ENCODE assay signal across 18 mouse cellular contexts in the genomic region with DNA sequence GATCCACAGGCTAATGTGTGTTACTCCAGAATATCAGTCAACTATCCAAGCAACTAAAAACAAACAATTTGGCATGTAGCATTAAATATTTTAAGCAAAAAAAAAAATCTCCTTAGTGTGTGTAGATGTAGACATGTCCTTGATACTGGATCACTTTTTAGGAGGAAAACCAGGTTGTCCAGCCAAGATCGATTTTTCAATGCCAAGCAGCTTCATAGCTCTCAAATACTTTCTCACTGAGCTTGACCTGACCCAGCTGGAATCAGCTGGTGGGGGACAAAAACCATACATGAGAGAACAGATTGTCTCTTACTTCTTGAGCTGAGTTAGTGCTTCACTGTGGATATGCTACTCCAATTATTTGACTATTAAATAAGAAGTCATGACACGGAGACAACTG.
DNase-seq lines count a peak whose midpoint lies in the region; ATAC-seq and TF ChIP-seq lines count a peak whose summit lies in the region.
"Had no signal": no experiment of that assay in that cellular context is flagged by ENCODE, and none has a peak within 500 bp of the region (broad histone marks: within the 10 kb centered on the region; RNA-seq: fewer than 3 reads in every experiment).

No protein-coding gene starts in this region.

- TF ChIP-seq POLR2A in lung, adult 2 months (IDR thresholded peaks at IDR 0.05; ENCODE audit: borderline replicate concordance, extremely low read depth, low read depth, low read length): no peak

- 85% methylated on average over 2 of the region's 2 CpGs for WGBS in heart, embryonic 10.5 days
- 76% methylated on average over 2 of the region's 2 CpGs for WGBS in lung, adult 2 months
- WGBS in lung, embryonic 14.5 days: 64% methylated on average over 2 of the region's 2 CpGs
- WGBS in forebrain, embryonic 12.5 days: 94% methylated on average over 2 of the region's 2 CpGs

- peak; percentile 48 to 65 for DNase-seq in heart, adult 18-20 months
- DNase-seq in heart, embryonic 10.5 days (ENCODE audit: low spot score): no peak
- peak; percentile 31 to 54 for DNase-seq in lung, adult 18-20 months
- no peak for DNase-seq in lung, adult 2 months
- DNase-seq in lung, embryonic 14.5 days: peak; percentile 60
- DNase-seq in skeletal muscle tissue, adult 2 months (ENCODE audit: low read depth, low spot score): peak; percentile 50
- DNase-seq: adrenal gland, postnatal 25 days; cerebellum, adult 2 months; left cerebral cortex, postnatal 4 days; liver, embryonic 13.5 days; midbrain, embryonic 14.5 days; thymus, adult 18-20 months had no signal

- TF ChIP-seq CTCF in lung, adult 2 months (IDR thresholded peaks at IDR 0.05; ENCODE audit: insufficient read depth, low read length): no peak
- TF ChIP-seq CTCF in lung, embryonic 14.5 days (IDR thresholded peaks at IDR 0.05; ENCODE audit: low read depth): no peak

- no peaks in the 10 kb centered on the region for H3K27me3 ChIP-seq in heart, embryonic 10.5 days (ENCODE audit: insufficient read depth, poor library complexity, severe bottlenecking)
- H3K27me3 ChIP-seq in lung, embryonic 14.5 days (ENCODE audit: insufficient read depth, low read length): no peaks in the 10 kb centered on the region
- H3K27me3 ChIP-seq in forebrain, embryonic 12.5 days: no peaks in the 10 kb centered on the region
- H3K27me3 ChIP-seq: embryonic facial prominence, embryonic 12.5 days; liver, embryonic 13.5 days; neural tube, embryonic 15.5 days had no signal

- no peak overlapping the region for H3K4me2 ChIP-seq in lung, embryonic 14.5 days
- no peak overlapping the region for H3K4me2 ChIP-seq in forebrain, embryonic 12.5 days
- H3K4me2 ChIP-seq: embryonic facial prominence, embryonic 12.5 days; liver, embryonic 13.5 days; neural tube, embryonic 15.5 days had no signal

- H3K4me1 ChIP-seq in heart, embryonic 10.5 days: no peaks in the 10 kb centered on the region
- no peaks in the 10 kb centered on the region for H3K4me1 ChIP-seq in lung, adult 2 months (ENCODE audit: control insufficient read depth, insufficient read depth, low read length)
- H3K4me1 ChIP-seq in lung, embryonic 14.5 days (ENCODE audit: insufficient read depth): no peaks in the 10 kb centered on the region
- no peaks in the 10 kb centered on the region for H3K4me1 ChIP-seq in forebrain, embryonic 12.5 days
- H3K4me1 ChIP-seq: embryonic facial prominence, embryonic 12.5 days; liver, embryonic 13.5 days; neural tube, embryonic 15.5 days had no signal

- no peak overlapping the region for H3K9ac ChIP-seq in lung, embryonic 14.5 days
- no peak overlapping the region for H3K9ac ChIP-seq in forebrain, embryonic 12.5 days
- H3K9ac ChIP-seq: embryonic facial prominence, embryonic 12.5 days; liver, embryonic 13.5 days; neural tube, embryonic 15.5 days had no signal

- no peaks in the 10 kb centered on the region for H3K36me3 ChIP-seq in heart, embryonic 10.5 days
- no peaks in the 10 kb centered on the region for H3K36me3 ChIP-seq in lung, embryonic 14.5 days (ENCODE audit: insufficient read depth)
- H3K36me3 ChIP-seq in forebrain, embryonic 12.5 days (replicated peaks): no peaks in the 10 kb centered on the region
- H3K36me3 ChIP-seq: embryonic facial prominence, embryonic 12.5 days; liver, embryonic 13.5 days; neural tube, embryonic 15.5 days had no signal

- no peak overlapping the region for H3K4me3 ChIP-seq in heart, embryonic 10.5 days
- no peak overlapping the region for H3K4me3 ChIP-seq in lung, adult 2 months (replicated peaks; ENCODE audit: extremely low read depth, low read depth, low read length)
- no peak overlapping the region for H3K4me3 ChIP-seq in lung, embryonic 14.5 days (ENCODE audit: low read depth, low read length)
- H3K4me3 ChIP-seq in forebrain, embryonic 12.5 days (replicated peaks): no peak overlapping the region
- H3K4me3 ChIP-seq: embryonic facial prominence, embryonic 12.5 days; liver, embryonic 13.5 days; myocyte; neural tube, embryonic 15.5 days had no signal

- H3K9me3 ChIP-seq in heart, embryonic 10.5 days: no peaks in the 10 kb centered on the region
- no peaks in the 10 kb centered on the region for H3K9me3 ChIP-seq in lung, embryonic 14.5 days (ENCODE audit: low read depth, low read length)
- H3K9me3 ChIP-seq in forebrain, embryonic 12.5 days: no peaks in the 10 kb centered on the region
- H3K9me3 ChIP-seq: embryonic facial prominence, embryonic 12.5 days; liver, embryonic 13.5 days; neural tube, embryonic 15.5 days had no signal

- peak; percentile 21; the same call in 1 of the 2 replicates for ATAC-seq in lung, embryonic 14.5 days (ENCODE audit: insufficient read depth)
- no peak for ATAC-seq in forebrain, embryonic 12.5 days (ENCODE audit: low FRiP score)
- ATAC-seq: activated CD4-positive, CD25-positive, alpha-beta regulatory T cell, adult 4 months; Patski had no signal

- no peak overlapping the region for H3K27ac ChIP-seq in heart, embryonic 10.5 days
- no peak overlapping the region for H3K27ac ChIP-seq in lung, embryonic 14.5 days (ENCODE audit: low read depth)
- H3K27ac ChIP-seq in forebrain, embryonic 12.5 days: no peak overlapping the region
- H3K27ac ChIP-seq: embryonic facial prominence, embryonic 12.5 days; liver, embryonic 13.5 days; neural tube, embryonic 15.5 days had no signal

Comparison
In these comparisons a context has a peak if more than half of its experiments do, and no peak if none do; other contexts are left out.
1. DNase-seq: peak in heart, adult 18-20 months (2 of 2), lung, adult 18-20 months (2 of 2), lung, embryonic 14.5 days (single experiment) and skeletal muscle tissue, adult 2 months (single experiment); none in heart, embryonic 10.5 days (single experiment) and lung, adult 2 months (single experiment).